Mouse (Mus musculus) adrenal gland (tissue): ENCODE results near the gene Pdgfc.

Experiments
- intact Hi-C: fragments of 180-260 bp; cut with DNase I; formaldehyde crosslinking; loops from one replicate; pipeline ENCODE4 v1.15.1; 2025

The Pdgfc gene

GRCm38 (mm10) chr3:81262801-81263200 lies 226.6 kb downstream of the Pdgfc start:
- intact Hi-C loops = no loop called here
